Mouse (Mus musculus) stomach, postnatal 0 days (tissue): ENCODE measurements at regions not wholly inside any gene's neighbourhood (a gene's known extent, or its start where the extent isn't known, plus 50 kb on each side); places are given as distances from the start of the nearest gene placed in this dataset.

Experiments used
- ATAC-seq: fragments of 200-750 bp; cut with Nextera tagmentation; 2 replicates; pipeline ENCODE4 v1.8.0; 2017; ENCODE audit not compliant: low FRiP score, low TSS enrichment
- DNase-seq: peaks from one replicate; pipeline ENCODE4 v3.0.0-alpha.2; 2016; ENCODE audit warnings: low spot score
- H3K27ac ChIP-seq: fragments of 300-500 bp; sonication (generic); replicated peaks from 2 replicates; pipeline ENCODE4 v1.5.1; 2014; ENCODE audit warnings: mild to moderate bottlenecking, control low read depth
- H3K27me3 ChIP-seq: fragments of 300-500 bp; sonication (generic); 2 replicates; pipeline ENCODE4 v1.6.1; 2014; ENCODE audit warnings: low read length; ENCODE audit not compliant: control insufficient read depth, insufficient read depth
- H3K36me3 ChIP-seq: fragments of 300-500 bp; sonication (generic); 2 replicates; pipeline ENCODE4 v1.6.1; 2014; ENCODE audit warnings: low read length, mixed read lengths; ENCODE audit not compliant: control insufficient read depth, insufficient read depth
- H3K4me1 ChIP-seq: fragments of 300-500 bp; sonication (generic); replicated peaks from 2 replicates; pipeline ENCODE4 v1.6.1; 2014; ENCODE audit warnings: antibody characterized with exemption; ENCODE audit not compliant: control insufficient read depth, insufficient read depth
- H3K4me2 ChIP-seq: fragments of 300-500 bp; sonication (generic); replicated peaks from 2 replicates; pipeline ENCODE4 v1.6.1; 2014; ENCODE audit warnings: low read depth, mild to moderate bottlenecking, control low read depth, moderate library complexity
- H3K4me3 ChIP-seq: fragments of 300-500 bp; sonication (generic); 2 replicates; pipeline ENCODE4 v1.5.1; 2014; ENCODE audit warnings: low read depth, low read length, control low read depth
- H3K9ac ChIP-seq: fragments of 300-500 bp; sonication (generic); 2 replicates; pipeline ENCODE4 v1.6.1; 2014; ENCODE audit warnings: mild to moderate bottlenecking, low read length, control low read depth, mixed read lengths
- H3K9me3 ChIP-seq: fragments of 300-500 bp; sonication (generic); 2 replicates; pipeline ENCODE4 v1.6.1; 2016; ENCODE audit warnings: low read length; ENCODE audit not compliant: control insufficient read depth
- CTCF ChIP-seq: IDR thresholded peaks from 2 replicates; pipeline ENCODE4 v1.5.1; 2016; ENCODE audit warnings: antibody characterized with exemption, low read depth, mild to moderate bottlenecking, moderate library complexity
- EP300 ChIP-seq: optimal IDR thresholded peaks from 2 replicates; pipeline ENCODE3; 2016; ENCODE audit warnings: antibody characterized with exemption
- WGBS: fragments of 180-500 bp; shearing (Covaris S2); extraction: QIAGEN DNeasy Blood & Tissue Kit; methylation state at CpG from one replicate; pipeline ENCODE4 v1.1.7; 2014; 5-methylcytosine and 5-hydroxymethylcytosine counted together

- Histone ChIP-seq H3K27me3 (no peaks in the 10 kb centered on the region), H3K4me2 (no peak overlapping the region), H3K4me1 (no peaks in the 10 kb centered on the region), H3K27ac (no peak overlapping the region), H3K9me3 (no peaks in the 10 kb centered on the region), H3K36me3 (no peaks in the 10 kb centered on the region), H3K9ac (no peak overlapping the region), H3K4me3 (no peak overlapping the region)
- DNase-seq (no peak), ATAC-seq (no peak)
- WGBS = 64% methylated on average over 2 of the region's 2 CpGs
- TF ChIP-seq EP300 = no peak
- TF ChIP-seq CTCF = no peak
These were observed 133.0 kb downstream of the Mat2b start for GRCm38 (mm10) chr11:40561983-40562382.

- no peaks in the 10 kb centered on the region for H3K27me3 ChIP-seq
- no peak overlapping the region for H3K27ac ChIP-seq
- no peak overlapping the region for H3K4me3 ChIP-seq
- H3K4me2 ChIP-seq = no peak overlapping the region
- H3K9me3 ChIP-seq = no peaks in the 10 kb centered on the region
- DNase-seq (no peak), ATAC-seq (no peak)
- WGBS = 74% methylated on average over 2 of the region's 2 CpGs
- no peaks in the 10 kb centered on the region for H3K36me3 ChIP-seq
- no peak overlapping the region for H3K9ac ChIP-seq
- TF ChIP-seq EP300 = no peak
- TF ChIP-seq CTCF = no peak
- no peaks in the 10 kb centered on the region for H3K4me1 ChIP-seq
These were observed 133.6 kb downstream of the Mat2b start for GRCm38 (mm10) chr11:40561400-40561799.

- Histone ChIP-seq H3K27me3 (no peaks in the 10 kb centered on the region), H3K9me3 (no peaks in the 10 kb centered on the region), H3K4me1 (no peaks in the 10 kb centered on the region), H3K27ac (no peak overlapping the region), H3K36me3 (no peaks in the 10 kb centered on the region), H3K4me3 (no peak overlapping the region), H3K4me2 (no peak overlapping the region), H3K9ac (no peak overlapping the region)
- 59% methylated on average over 2 of the region's 2 CpGs for WGBS
- DNase-seq = no peak
- TF ChIP-seq EP300 = no peak
- no peak for TF ChIP-seq CTCF
- ATAC-seq = no peak
These were observed 136.5 kb downstream of the Mat2b start for GRCm38 (mm10) chr11:40558486-40558885.

DNA sequence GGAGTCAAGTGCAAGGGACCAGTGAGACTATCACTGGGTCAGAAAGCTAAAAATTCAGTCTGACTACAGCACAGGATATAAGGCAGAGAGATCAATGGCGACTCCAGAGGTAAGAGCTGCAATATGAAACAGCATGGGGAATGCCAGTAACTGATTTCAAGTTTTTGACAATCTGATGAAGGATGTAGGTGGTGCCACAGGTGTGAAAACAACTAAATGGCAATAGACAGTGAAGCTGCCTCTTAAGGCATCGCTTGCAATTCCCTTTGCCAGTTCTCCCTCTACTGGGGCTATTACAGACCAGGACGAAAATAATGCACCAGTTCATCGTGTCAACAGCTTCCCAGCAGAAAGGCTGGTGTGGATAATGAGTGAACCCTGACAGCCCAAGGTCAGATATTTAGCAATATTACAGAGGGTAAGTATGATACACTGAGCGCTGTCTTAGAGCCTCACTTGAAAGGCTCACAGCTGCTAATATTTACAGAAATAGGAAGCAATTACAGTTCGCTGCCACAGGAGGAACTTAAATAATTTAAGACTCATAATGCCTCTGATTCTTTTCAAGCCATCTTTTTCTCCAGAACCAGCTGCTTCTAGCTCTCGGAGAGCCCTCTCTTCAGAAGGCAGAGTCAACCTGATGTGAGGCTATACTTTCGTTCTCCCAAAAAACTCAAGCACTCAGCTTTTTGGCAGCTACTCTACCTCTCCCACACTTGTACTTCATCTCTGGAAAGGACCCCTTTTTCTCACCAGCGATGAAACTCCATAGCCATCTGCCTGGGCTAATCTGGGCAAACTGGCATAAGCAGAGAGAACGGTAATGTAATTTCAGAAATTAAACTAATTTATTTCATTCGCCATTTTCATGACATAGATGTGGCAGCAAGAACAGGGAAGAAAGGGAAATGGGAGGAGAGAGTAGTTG, 139.9 kb downstream of the Mat2b start:
- no peaks in the 10 kb centered on the region for H3K27me3 ChIP-seq
- TF ChIP-seq EP300 (no peak), CTCF (no peak)
- DNase-seq (no peak), ATAC-seq (no peak)
- H3K9ac ChIP-seq = no peak overlapping the region
- H3K4me3 ChIP-seq = no peak overlapping the region
- no peaks in the 10 kb centered on the region for H3K4me1 ChIP-seq
- no peak overlapping the region for H3K27ac ChIP-seq
- 63% methylated on average over 11 of the region's 11 CpGs for WGBS
- H3K4me2 ChIP-seq = no peak overlapping the region
- H3K9me3 ChIP-seq = no peaks in the 10 kb centered on the region
- no peaks in the 10 kb centered on the region for H3K36me3 ChIP-seq

DNA sequence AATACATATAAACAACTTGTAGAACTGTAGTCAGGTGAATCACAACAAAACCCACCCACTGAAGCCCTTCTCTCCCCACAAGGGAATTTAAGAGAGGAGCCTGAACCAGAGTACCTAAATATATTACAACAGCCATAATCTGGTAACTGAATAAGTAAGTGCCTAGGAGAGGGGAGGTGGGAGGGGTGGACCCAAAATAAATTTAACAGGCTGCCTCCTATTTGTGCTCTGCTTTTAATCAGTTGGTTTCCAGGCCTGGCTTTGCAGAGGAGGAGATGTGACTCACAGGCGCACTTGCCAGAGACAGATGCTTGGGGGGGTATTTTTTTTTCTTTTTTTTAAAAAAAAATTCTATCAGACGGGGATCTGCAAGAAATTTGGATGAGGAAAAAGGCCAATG, 142.9 kb downstream of the Mat2b start:
- ATAC-seq = no peak
- no peak for DNase-seq
- Histone ChIP-seq H3K4me3 (no peak overlapping the region), H3K36me3 (no peaks in the 10 kb centered on the region), H3K27me3 (no peaks in the 10 kb centered on the region), H3K4me1 (no peaks in the 10 kb centered on the region), H3K27ac (no peak overlapping the region), H3K9ac (no peak overlapping the region), H3K9me3 (no peaks in the 10 kb centered on the region), H3K4me2 (no peak overlapping the region)
- 66% methylated on average over 2 of the region's 2 CpGs for WGBS
- TF ChIP-seq EP300 = no peak
- TF ChIP-seq CTCF = no peak

- 84% methylated on average over 2 of the region's 2 CpGs for whole genome bisulfite sequencing
- DNase-seq = no peak
- TF ChIP-seq CTCF (no peak), EP300 (no peak)
These were observed 148.4 kb downstream of the Mat2b start for GRCm38 (mm10) chr11:40546596-40546995.

More at GRCm38 (mm10) chr11:40546596-40546995, 148.4 kb downstream of the Mat2b start:
- Histone ChIP-seq H3K9ac (no peak overlapping the region), H3K4me3 (no peak overlapping the region), H3K9me3 (no peaks in the 10 kb centered on the region), H3K27ac (no peak overlapping the region), H3K4me2 (no peak overlapping the region), H3K27me3 (no peaks in the 10 kb centered on the region), H3K4me1 (no peaks in the 10 kb centered on the region), H3K36me3 (no peaks in the 10 kb centered on the region)
- no peak for ATAC-seq
